Mouse (Mus musculus) spleen, adult 2 months (tissue): ENCODE data around the gene Lhpp. TPM values are rescaled to one million over a fixed set of nuclear protein-coding genes. Genes with fewer than 3 reads are reported as not detected.

Experiments
- DNase-seq, 2 experiments: peaks; one replicate each; pipeline versions ENCODE4 v3.0.0 to v3.0.0-alpha.2; 2012 to 2021; ENCODE audit warnings: low spot score in 2 of 2, low read depth in 1 of 2
- H3K27ac ChIP-seq: fragments of 200-500 bp; 2 replicates; pipeline ENCODE4 v1.5.1; 2012; ENCODE audit warnings: low read length, inconsistent platforms; ENCODE audit not compliant: insufficient read depth
- H3K27me3 ChIP-seq: fragments of 200-500 bp; 2 replicates; pipeline ENCODE4 v1.6.1; 2012; ENCODE audit warnings: mild to moderate bottlenecking, moderate library complexity, low read length, inconsistent platforms; ENCODE audit not compliant: control insufficient read depth, insufficient read depth
- H3K36me3 ChIP-seq: fragments of 200-500 bp; 2 replicates; pipeline ENCODE4 v1.6.1; 2012; ENCODE audit warnings: mild to moderate bottlenecking, low read length, inconsistent platforms; ENCODE audit not compliant: control insufficient read depth, insufficient read depth
- H3K4me1 ChIP-seq: fragments of 200-500 bp; 2 replicates; pipeline ENCODE4 v1.6.1; 2011; ENCODE audit warnings: inconsistent platforms; ENCODE audit not compliant: control insufficient read depth, insufficient read depth, insufficient read length
- H3K4me3 ChIP-seq: fragments of 200-500 bp; 2 replicates; pipeline ENCODE4 v1.5.1; 2011; ENCODE audit warnings: mild to moderate bottlenecking, inconsistent platforms; ENCODE audit not compliant: insufficient read depth, insufficient read length; ENCODE audit errors: extremely low read depth
- CTCF ChIP-seq: fragments of 200-500 bp; IDR thresholded peaks from 2 replicates; pipeline ENCODE4 v1.5.1; 2011; ENCODE audit warnings: mild to moderate bottlenecking, inconsistent platforms; ENCODE audit not compliant: insufficient read depth, insufficient read length, insufficient replicate concordance; ENCODE audit errors: extremely low read depth
- POLR2A ChIP-seq: fragments of 200-500 bp; IDR thresholded peaks from 2 replicates; pipeline ENCODE4 v1.6.1; 2011; ENCODE audit warnings: low read depth, low read length, inconsistent platforms
- WGBS: fragments of 180-500 bp; shearing (Covaris S2); methylation state at CpG from one replicate; pipeline ENCODE4 v1.1.7; 2018; 5-methylcytosine and 5-hydroxymethylcytosine counted together
- polyA plus RNA-seq: library from polyadenylated mRNA; depleted of rRNA; stranded (reverse); fragments of >200 nt; gene quantifications from 2 replicates; pipeline ENCODE4 v1.2.3, GENCODE M21; 2012

The Lhpp gene
- polyA plus RNA-seq, 1 experiment, result 5.6 TPM

DNA sequence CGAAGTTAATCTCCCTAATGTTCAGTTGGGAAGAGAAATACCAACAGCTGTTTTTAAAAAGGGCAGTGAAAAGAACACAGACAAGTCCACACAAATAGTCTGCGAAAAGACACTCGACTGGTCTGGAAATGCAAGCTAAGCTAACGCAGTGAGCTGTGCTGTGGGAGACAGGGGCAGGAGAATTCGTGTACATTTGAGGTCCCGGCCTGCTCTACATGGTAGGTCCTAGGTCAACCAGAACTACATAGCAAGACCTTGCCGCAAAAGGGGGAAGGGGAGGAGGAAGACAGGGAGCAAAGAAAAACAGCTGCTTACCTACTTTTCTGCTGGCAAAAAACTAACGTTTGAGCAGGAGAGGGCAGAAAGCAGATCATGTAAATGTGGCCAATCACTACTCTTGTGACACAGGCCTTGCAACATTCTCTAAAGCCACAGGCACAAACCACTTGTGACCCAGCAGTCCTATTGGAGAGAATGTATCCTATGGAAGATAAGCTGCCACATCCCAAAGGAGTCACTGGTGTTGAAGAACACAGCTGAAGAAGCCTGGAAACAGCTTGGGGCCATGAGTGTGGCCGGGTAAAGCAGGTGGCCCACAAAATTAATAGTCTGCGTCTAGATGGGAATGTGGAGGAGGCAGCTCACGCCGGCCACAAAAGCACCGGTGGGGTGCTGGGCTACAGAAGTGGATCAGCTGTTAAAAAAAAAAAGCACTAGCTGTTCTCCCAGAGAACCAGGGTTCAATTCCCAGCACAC lies 115.8 kb downstream of the Lhpp start:
- no peak overlapping the region for H3K4me3 ChIP-seq
- DNase-seq, result no peak

DNA sequence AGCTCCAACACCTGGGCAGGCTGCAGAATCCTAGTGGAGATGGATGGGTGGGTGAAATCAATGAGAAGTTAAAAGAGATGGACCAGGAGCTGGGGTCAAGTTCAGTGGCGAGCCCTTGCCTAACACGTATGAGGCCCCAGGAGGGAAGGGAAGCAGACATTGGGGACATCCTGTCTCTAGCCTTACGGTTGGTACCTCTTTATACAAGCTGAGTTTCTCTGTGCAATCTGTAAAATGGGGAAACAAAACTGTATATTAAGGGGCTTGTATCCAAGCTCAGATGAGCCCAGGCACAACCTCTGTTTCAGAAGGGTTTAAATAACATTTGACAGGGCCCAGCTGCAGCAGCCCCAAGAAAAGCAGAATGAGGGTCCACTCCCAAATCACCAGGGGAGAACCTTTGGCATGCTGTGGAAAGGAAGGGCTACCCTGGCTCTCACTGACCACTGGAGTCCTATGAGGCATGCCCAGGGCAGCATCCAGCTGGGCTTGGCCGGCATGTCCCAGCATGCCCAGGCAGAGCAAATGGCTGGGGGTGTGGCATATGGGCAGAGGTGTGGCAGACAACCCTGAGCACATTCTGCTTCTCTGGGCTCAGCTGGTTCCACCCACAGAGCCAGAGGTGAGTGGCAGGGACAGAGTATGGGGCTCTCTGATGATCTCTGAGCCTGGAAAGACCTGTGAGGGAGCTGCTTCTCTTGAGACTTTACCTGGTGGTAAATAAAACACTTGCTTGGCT lies 118.8 kb downstream of the Lhpp start:
- TF ChIP-seq CTCF, result no peak
- TF ChIP-seq POLR2A, result no peak
- DNase-seq, result no peak
- 0 out of 2 replicates have a peak, but pooled peaks cover 1% of the 10 kb centered on the region for H3K36me3 ChIP-seq
- peak overlapping the region; percentile 44 for H3K27ac ChIP-seq
- H3K27me3 ChIP-seq, result no peaks in the 10 kb centered on the region
- 26% methylated on average over 4 of the region's 4 CpGs for WGBS
- peaks cover 21% of the 10 kb centered on the region for H3K4me1 ChIP-seq
- no peak overlapping the region for H3K4me3 ChIP-seq

More for the DNA sequence above, 115.8 kb downstream of the Lhpp start:
- H3K4me1 ChIP-seq, result peaks cover 40% of the 10 kb centered on the region
- WGBS, result 81% methylated on average over 13 of the region's 13 CpGs
- no peak overlapping the region for H3K27ac ChIP-seq
- 0 out of 2 replicates have a peak, but pooled peaks cover 1% of the 10 kb centered on the region for H3K36me3 ChIP-seq
- H3K27me3 ChIP-seq, result no peaks in the 10 kb centered on the region
- TF ChIP-seq CTCF, result no peak
- no peak for TF ChIP-seq POLR2A

DNA sequence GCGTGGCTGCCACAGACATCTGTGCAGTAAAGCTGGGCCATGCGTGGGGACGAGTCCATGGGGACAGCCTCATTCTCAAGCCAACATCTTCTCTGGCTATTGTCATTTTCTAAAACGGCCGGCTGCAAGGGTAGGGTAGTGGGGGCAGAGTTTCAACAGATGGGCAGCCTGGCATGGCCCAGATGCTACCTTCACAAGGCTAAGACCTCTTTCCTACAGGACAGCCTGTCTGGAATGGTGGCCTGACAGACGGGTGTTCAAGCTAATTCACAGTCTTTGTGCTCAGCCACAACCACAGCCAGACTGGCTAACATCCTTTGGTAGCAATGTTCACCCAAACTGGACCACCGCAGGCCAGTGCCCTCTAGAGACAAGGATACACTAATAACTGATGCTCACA lies 120.1 kb downstream of the Lhpp start:
- Histone ChIP-seq H3K36me3 (0 out of 2 replicates have a peak, but pooled peaks cover 1% of the 10 kb centered on the region), H3K4me1 (peaks cover 15% of the 10 kb centered on the region; the same call in 1 of the 2 replicates), H3K4me3 (no peak overlapping the region), H3K27ac (peak overlapping the region; percentile 44; the same call in 1 of the 2 replicates), H3K27me3 (no peaks in the 10 kb centered on the region)
- no peak for DNase-seq
- 57% methylated on average over 7 of the region's 7 CpGs for WGBS
- no peak for TF ChIP-seq POLR2A
- no peak for TF ChIP-seq CTCF

DNA sequence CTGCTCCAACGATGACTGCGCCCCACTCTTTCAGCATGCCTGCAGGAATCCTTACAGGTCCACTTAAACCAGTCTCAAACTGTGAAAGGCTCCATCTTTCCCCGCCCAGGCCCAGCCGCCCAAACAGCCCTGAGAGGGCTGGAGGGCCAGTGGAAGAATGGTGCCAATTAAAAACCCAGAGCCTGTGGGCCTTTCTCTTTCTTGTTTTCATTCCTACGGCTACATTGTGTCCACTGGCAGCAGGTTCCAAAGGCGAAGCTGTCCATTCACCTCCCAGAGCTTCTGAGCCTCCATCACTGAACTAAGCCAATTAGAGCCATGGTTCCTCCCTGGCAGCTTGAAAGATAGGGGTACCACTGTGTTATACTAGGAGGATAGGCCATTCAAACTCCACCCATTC lies 121.1 kb downstream of the Lhpp start:
- H3K27ac ChIP-seq, result no peak overlapping the region
- H3K4me3 ChIP-seq, result no peak overlapping the region
- H3K27me3 ChIP-seq, result no peaks in the 10 kb centered on the region
- DNase-seq, result no peak
- WGBS, result 92% methylated on average over 6 of the region's 6 CpGs
- H3K4me1 ChIP-seq, result peaks cover 25% of the 10 kb centered on the region
- TF ChIP-seq POLR2A, result no peak
- TF ChIP-seq CTCF, result no peak
- H3K36me3 ChIP-seq, result 0 out of 2 replicates have a peak, but pooled peaks cover 2% of the 10 kb centered on the region

DNA sequence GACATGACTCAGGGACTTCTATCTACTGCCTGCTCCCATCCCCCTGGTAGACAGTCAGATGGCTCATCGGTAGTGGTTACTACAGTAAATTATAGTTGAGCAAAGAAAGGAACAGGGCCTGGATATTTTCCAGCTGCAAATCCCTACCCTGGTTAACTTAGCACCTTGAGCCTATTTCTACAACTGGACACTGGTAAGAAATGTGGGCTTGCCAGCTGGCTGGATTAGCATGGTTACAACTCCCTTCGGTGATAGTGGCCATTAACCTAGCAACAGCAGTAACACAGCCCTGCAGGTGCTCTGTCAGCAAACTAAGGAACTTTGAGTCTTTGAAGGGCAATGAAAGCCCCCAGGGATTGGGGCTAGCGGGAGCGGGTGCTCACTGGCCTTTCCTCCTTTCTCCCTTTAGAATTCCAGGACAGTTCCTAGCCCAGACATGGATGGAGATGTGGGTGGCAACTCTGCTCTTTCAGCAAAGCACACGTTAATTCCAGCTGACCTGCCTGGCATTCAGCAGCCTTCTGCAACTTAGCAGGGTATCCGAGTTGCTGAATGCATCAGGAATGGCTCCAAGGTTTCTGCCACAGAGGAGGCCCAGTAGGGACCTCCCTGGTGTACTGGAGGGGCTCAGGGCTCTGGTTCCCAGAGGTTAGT lies 121.8 kb downstream of the Lhpp start:
- H3K27me3 ChIP-seq, result no peaks in the 10 kb centered on the region
- TF ChIP-seq CTCF, result no peak
- TF ChIP-seq POLR2A, result no peak
- H3K4me3 ChIP-seq, result no peak overlapping the region
- H3K27ac ChIP-seq, result no peak overlapping the region
- 78% methylated on average over 6 of the region's 6 CpGs for WGBS
- H3K36me3 ChIP-seq, result 0 out of 2 replicates have a peak, but pooled peaks cover 2% of the 10 kb centered on the region
- DNase-seq, result no peak
- H3K4me1 ChIP-seq, result peaks cover 28% of the 10 kb centered on the region

DNA sequence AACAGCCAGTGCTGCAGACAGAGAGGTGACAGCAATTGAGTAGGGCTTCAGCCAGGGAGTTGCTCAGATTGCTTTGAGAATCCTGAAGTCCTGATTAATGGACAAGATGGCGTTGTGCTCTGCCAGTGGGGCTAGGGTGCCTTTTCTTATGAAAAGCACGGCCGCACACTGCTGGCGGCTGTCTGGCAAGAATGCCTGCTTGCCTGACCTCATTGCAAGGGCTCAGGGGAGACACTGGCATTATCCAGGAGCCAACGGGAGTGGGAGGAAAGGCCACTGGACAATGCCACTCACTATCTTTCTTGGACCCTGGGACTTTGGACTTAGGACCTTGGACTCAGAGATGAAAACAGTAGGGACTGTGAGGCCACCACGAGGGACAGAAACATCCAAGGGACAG lies 123.1 kb downstream of the Lhpp start:
- TF ChIP-seq CTCF (no peak), POLR2A (no peak)
- Histone ChIP-seq H3K27ac (0 out of 2 replicates have a peak overlapping the region, but pooled peaks have one; percentile 2), H3K27me3 (no peaks in the 10 kb centered on the region), H3K4me3 (no peak overlapping the region), H3K4me1 (peaks cover 39% of the 10 kb centered on the region), H3K36me3 (0 out of 2 replicates have a peak, but pooled peaks cover 2% of the 10 kb centered on the region)
- 89% methylated on average over 6 of the region's 6 CpGs for WGBS
- no peak for DNase-seq
